Mouse (Mus musculus) adrenal gland, postnatal 25 days (tissue): ENCODE measurements around the gene Ngdn. TPM values are rescaled to one million over a fixed set of nuclear protein-coding genes. Genes with fewer than 3 reads are reported as not detected.
A peak's percentile ranks its signal among the peaks of the same experiment; 100 is the strongest.
"Not testable (repeated sequence)": the region's sequence is repeated elsewhere in the genome, so short reads cannot be mapped to it uniquely, and the experiment has no call there.

Experiments
- DNase-seq: peaks from one replicate; pipeline ENCODE4 v3.0.0; 2021; ENCODE audit warnings: mixed read lengths
- long read RNA-seq: library from polyadenylated mRNA; stranded (forward); transcript quantifications from one replicate; pipeline ENCODE4 v2.0.0, GENCODE M21; 2021
- total RNA-seq: library from RNA; stranded (reverse); gene quantifications from 2 replicates; pipeline ENCODE4 v1.2.3, GENCODE M21; 2021

The Ngdn gene
- total RNA-seq = 38.3 and 39.8 TPM in 2 replicates
- long read RNA-seq, transcript Ngdn-201 (11 exons, 1,200 nt) = major isoform, 30 of 35 reads
- long read RNA-seq, partial matches to known transcripts = 3 of 35 reads
- long read RNA-seq, other reads (novel, unspliced or antisense) = 2 of 35 reads

DNA sequence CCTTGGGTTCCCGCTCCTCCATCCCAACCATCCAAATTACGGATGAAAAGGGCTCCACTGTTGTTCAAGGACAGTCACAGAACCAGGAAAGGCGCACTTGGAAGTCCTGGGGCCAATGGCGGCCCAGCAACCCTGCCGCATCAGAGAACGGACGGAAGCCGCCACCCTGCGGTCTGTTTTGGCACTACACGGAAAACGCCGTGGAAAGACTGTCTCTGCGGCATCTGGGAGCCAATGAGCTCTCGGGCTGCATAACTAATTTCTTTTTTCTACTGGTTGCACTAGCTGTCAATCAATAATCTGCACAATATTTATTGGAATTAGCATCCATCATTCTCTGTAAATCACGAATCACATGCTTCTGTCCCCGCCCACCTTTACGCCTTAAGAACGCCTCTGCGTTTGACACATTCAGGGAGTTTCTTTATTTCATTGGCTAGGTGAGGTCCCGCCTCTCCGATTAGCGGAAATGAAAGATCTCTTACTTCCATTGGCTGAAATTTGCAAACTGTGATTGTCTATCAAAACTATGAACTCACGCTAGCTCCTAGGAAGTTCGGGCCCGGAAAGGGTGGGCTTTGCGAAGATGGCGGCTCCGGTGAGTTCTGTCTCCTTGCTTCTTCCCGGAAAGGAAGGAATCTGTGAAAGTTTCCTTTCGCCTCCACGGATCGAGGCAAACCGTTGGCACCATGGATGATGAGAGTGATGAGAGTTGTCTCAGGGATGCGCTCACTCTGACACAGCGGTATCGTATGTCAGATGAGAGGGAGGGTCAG, at the start of gene Ngdn:
Gene Ngdn, plus strand, starts transcription at position 464 of the 776 bp plus-strand sequence.
- peak; percentile 96 for DNase-seq

DNA sequence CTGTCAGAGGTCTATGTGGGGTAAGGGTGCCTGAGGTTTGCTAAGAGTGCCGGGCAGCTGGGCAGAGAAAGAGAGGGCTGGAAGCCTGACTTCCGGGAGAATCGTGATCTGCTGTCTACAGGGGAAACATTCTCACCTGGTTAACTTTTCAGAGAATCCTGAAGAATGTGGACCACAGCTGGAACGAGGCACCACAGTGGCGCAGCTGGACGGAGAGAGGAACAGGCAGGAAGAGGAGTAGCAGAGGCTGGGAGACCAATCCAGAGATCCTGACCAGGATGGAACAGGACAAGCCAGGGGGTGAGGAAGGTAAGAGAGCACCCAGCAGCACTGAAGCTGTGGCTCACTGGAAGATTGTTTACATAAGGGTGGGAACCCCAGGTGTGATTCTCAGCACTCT, 49.6 kb upstream of the Ngdn start:
- no peak for DNase-seq

- no peak for DNase-seq
Measured at GRCm38 (mm10) chr14:54966320-54966977, 48.8 kb upstream of the Ngdn start, which contains the start of gene Myh6. TSS of gene Myh6 (minus strand) at chr14:54966927.

DNA sequence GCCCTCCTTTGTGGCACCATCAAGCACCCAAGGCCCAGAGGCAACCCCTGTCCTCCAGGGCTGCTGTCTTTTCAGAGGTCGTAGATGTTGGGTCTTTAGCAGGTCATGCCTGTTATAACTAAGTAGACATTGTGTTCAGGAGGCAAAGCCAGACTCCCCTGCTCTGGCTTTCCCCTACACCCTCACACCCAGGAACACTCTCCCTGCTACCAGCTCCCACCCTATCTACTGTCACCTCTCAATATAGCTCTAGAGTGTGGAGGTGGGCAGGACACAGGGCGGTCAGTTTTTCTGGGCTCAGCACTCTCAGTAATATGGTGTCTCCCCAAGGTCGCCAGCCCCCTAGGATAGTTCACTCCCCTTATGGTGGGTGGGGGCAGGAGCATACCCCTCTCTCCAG, 47.4 kb upstream of the Ngdn start:
- DNase-seq = no peak

GRCm38 (mm10) chr14:54968344-54968743, 46.9 kb upstream of the Ngdn start:
- no peak for DNase-seq

- not testable (repeated sequence) for DNase-seq
Measured at GRCm38 (mm10) chr14:54972786-54973185, 42.5 kb upstream of the Ngdn start.

- no peak for DNase-seq
Measured at GRCm38 (mm10) chr14:54974068-54974791, 41.0 kb upstream of the Ngdn start.

DNA sequence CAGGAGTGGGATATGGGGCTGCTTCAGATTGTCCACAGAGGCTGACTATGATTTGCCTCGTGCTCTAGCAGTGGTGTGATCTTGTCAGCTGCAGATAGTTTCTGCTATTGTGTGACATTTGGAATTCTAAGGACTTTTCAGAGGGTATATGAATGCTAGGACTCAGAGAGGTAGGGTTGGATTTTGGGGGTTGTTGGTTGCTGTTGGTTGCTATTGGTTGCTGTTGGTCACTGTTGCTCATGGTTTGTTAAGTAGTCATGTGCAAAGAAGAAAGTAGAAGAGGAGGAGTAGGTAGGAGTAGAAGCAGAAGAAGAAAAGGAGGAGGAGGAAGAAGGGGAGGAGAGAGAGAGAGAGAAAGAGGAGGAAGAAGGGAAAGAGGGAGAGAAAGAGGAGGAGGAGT, 38.6 kb upstream of the Ngdn start, which contains the start of gene Gm17428:
Gene Gm17428, plus strand, starts transcription at position 301 of the 400 bp plus-strand sequence.
- no peak for DNase-seq

DNA sequence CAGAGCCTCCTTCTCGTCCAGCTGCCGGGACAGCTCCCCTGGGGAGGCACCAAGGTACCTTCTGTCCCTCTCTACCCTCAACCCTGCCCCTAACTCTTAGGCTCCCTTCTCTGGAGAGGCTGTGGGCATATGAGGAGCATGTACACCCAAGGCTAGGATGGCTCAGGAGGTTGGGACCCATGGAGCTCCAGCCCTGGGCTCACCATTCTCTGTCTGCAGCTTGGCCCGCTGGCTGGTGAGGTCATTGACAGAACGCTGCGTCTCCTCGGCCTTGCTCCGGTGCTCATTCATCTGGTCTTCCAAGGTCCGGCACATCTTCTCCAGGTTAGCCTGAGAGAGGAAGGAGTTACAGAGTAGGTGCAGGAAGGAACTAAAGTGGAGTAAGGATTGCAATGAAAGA, 36.6 kb upstream of the Ngdn start:
- no peak for DNase-seq

- DNase-seq = no peak
Measured at GRCm38 (mm10) chr14:54981934-54982333, 33.3 kb upstream of the Ngdn start.

GRCm38 (mm10) chr14:54988350-54988874, 26.8 kb upstream of the Ngdn start:
- not testable (repeated sequence) for DNase-seq

DNA sequence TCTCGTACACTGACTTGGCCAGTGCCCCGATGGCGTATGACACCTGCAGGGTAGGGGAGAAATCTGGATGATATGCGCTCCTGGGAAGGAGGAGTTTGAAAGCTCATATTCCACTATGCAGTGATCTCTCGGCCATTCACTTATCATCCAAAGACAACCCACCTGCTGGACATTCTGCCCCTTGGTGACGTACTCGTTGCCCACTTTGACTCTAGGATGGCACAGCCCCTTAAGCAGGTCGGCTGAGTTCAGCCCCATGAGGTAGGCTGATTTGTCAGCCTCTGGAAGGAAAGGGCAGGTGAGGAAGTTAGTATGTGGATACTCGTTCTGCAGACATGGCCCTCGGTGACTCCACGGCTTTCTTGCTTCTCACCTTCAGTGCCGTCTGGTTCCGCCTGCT, 26.4 kb upstream of the Ngdn start:
- no peak for DNase-seq

GRCm38 (mm10) chr14:54989886-54990441, 25.3 kb upstream of the Ngdn start:
- DNase-seq = no peak

DNA sequence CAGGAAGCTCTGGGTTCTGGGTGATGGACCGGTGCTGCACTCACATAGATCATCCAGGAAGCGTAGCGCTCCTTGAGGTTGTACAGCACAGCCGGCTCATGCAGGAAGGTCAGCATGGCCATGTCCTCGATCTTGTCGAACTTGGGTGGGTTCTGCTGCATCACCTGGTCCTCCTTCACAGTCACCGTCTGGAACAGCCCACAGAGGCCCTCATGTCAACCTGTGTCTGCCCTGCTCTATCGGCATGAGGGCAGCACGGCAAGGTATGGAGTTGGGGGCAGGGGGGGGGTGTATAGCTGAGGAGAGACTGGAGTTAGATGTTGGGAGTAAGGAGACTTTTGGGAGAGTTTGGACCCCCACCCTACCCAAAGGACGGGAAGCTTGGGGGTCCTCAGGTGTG, 23.1 kb upstream of the Ngdn start:
- no peak for DNase-seq

DNA sequence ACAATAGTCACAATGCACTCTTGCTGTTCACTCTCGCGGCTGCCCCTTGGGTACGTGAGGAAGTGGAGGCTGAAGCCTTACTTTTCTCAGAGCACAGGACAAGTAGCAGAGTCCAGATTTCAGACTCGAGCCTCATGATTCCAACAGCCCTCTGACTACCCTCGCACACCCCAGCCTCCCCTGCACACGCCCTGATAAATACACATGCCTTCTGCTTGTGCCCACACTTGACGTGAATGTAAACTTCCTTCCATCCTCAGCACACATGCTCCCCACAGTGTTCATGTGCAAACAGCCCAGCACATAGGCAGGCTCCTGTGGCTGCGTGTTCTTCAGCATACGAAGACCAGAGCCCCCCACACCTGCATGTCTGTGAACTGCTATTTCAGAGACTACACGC, 21.6 kb upstream of the Ngdn start:
- DNase-seq = no peak

DNA sequence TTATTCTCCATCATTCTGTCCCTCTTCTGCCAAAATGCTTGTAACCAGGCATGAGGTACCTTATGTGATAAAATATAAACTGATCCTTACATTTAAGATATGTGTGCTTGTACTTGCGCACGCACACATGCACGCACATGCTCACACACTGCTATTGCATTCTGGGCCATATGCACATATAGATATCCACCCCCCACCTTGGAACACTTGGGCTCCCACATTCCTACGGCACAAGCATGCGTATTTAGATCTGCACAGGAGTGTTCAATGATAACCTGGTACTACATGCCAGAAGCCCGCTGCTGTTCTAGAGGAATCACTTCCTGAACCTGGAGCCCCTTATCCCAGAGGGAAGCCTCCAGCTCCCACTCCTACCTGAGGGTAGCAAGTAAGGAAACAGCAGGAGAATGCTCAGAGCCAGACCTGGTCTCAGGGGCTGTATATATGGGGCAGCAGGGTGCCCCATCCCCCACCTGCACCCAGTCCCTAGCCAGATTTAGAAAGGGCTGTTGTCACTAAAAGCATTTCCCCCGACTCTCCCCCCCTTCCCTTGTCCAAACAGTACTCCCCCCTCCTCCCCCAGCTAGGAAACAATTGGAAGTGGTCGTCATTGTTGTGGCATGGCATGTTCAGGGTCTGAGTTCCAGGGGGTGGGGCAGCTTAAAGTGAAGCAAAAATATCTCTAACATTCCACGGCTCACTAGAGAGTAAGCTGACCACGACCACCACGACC, 21.0 kb upstream of the Ngdn start, which contains the start of gene Myh7:
Gene Myh7, minus strand, starts transcription at position 491 of the 733 bp plus-strand sequence.
- no peak for DNase-seq

DNA sequence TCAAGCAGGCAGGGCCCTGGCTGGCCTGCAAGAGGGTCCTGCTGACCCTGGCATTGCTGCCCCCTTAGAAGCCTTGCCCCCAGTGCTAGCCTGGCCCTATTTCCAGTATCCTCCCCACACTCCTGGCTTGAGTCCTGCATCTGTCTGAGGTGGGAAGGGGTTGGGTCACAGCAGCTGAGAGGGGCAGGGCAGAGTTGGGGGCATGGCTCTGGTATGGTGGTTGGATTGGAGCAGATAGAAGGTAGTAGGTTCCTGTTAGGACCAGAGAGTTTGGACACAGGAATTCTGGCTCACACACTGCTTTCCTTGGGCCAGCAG, 20.4 kb upstream of the Ngdn start:
- DNase-seq = no peak

DNA sequence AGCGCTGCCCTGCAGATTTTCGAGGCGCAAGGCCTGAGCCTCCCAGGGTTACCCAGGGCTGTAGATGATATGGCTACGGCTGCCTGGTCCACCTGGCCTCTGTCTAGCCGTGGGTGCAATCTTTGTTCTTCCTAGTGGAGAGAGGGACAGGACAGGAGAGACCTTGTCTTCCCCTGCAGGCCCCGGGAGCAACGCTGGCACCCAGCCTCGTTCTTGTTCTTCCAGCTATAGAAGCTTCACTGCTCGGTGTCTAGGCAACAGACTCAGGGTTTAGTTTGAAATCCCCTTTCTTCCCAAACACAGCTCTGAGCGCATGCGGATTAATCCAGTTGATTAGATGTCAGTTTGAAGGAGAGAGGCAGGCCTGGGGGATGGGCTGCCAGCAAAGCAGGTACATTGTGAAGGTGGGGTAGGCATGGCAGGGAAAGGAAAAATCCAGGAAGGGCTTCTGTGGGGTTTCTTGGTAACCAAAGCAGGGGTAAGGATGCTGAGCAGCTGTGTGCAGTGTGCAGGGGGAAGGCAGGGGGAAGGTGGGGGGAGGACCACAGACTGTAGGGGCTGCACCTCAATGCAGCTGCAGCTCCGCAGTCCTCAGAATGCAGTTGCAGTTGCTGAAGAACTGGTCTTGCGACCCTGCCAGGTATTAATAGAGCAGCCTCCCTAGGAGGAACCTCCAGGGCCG, 19.7 kb upstream of the Ngdn start:
- DNase-seq = no peak

GRCm38 (mm10) chr14:54996793-54997192, 18.5 kb upstream of the Ngdn start:
- DNase-seq = no peak

GRCm38 (mm10) chr14:54997297-54997696, 18.0 kb upstream of the Ngdn start:
- no peak for DNase-seq

- no peak for DNase-seq
Measured at GRCm38 (mm10) chr14:54998680-54999079, 16.6 kb upstream of the Ngdn start.
